Comparison of ENCODE assay signal across 22 mouse cellular contexts in genomic region chr2:107184864-107185263, GRCm38 (mm10).
DNase-seq lines count a peak whose midpoint lies in the region; ATAC-seq lines count a peak whose summit lies in the region.
"Had no signal": no experiment of that assay in that cellular context is flagged by ENCODE, and none has a peak within 500 bp of the region (broad histone marks: within the 10 kb centered on the region; RNA-seq: fewer than 3 reads in every experiment).

No protein-coding gene starts in this region.

- H3K36me3 ChIP-seq in midbrain, embryonic 14.5 days (ENCODE audit: control insufficient read depth, insufficient read depth, low read length): no peaks in the 10 kb centered on the region
- H3K36me3 ChIP-seq in midbrain, embryonic 10.5 days: no peaks in the 10 kb centered on the region
- H3K36me3 ChIP-seq in midbrain, embryonic 16.5 days (ENCODE audit: control insufficient read depth, insufficient read depth, low read length): no peaks in the 10 kb centered on the region
- no peaks in the 10 kb centered on the region for H3K36me3 ChIP-seq in midbrain, embryonic 13.5 days
- H3K36me3 ChIP-seq: embryonic facial prominence, embryonic 13.5 days; embryonic facial prominence, embryonic 15.5 days; forebrain, embryonic 10.5 days; forebrain, embryonic 12.5 days had no signal

- H3K4me3 ChIP-seq in midbrain, embryonic 14.5 days (replicated peaks; ENCODE audit: low read depth, low read length): no peak overlapping the region
- no peak overlapping the region for H3K4me3 ChIP-seq in midbrain, embryonic 10.5 days
- no peak overlapping the region for H3K4me3 ChIP-seq in midbrain, embryonic 16.5 days (ENCODE audit: low read depth, low read length)
- H3K4me3 ChIP-seq in midbrain, embryonic 13.5 days (replicated peaks): no peak overlapping the region
- H3K4me3 ChIP-seq: embryonic facial prominence, embryonic 13.5 days; embryonic facial prominence, embryonic 15.5 days; erythroblast, embryonic 14.5 days; forebrain, embryonic 10.5 days; forebrain, embryonic 12.5 days had no signal

- ATAC-seq in midbrain, embryonic 14.5 days (ENCODE audit: low FRiP score, low TSS enrichment): no peak
- ATAC-seq in midbrain, embryonic 16.5 days: peak; percentile 68
- no peak for ATAC-seq in midbrain, embryonic 13.5 days
- ATAC-seq in cerebellum, adult (ENCODE audit: insufficient number of reproducible peaks, low FRiP score, low TSS enrichment): no peak
- ATAC-seq: forebrain, embryonic 14.5 days; forebrain, embryonic 16.5 days had no signal

- peak; percentile 35 for DNase-seq in midbrain, embryonic 14.5 days
- DNase-seq in midbrain, embryonic 10.5 days (ENCODE audit: low spot score): no peak
- DNase-seq: adrenal gland, adult 2 months; adrenal gland, postnatal 10 days; adrenal gland, postnatal 25 days; cerebellum, adult 11 months; cerebellum, adult 18-20 months; cerebellum, adult 8-10 months; cerebellum, adult 9-11 months; cerebellum, postnatal 14 days; cerebellum, postnatal 36 days; embryo, embryonic 11 days had no signal

- no peaks in the 10 kb centered on the region for H3K27me3 ChIP-seq in midbrain, embryonic 14.5 days (ENCODE audit: control insufficient read depth, insufficient read depth, low read length)
- H3K27me3 ChIP-seq in midbrain, embryonic 10.5 days (ENCODE audit: low read depth, poor library complexity, severe bottlenecking): no peaks in the 10 kb centered on the region
- H3K27me3 ChIP-seq in midbrain, embryonic 16.5 days (ENCODE audit: control insufficient read depth, insufficient read depth, low read depth, low read length): no peaks in the 10 kb centered on the region
- H3K27me3 ChIP-seq in midbrain, embryonic 13.5 days: no peaks in the 10 kb centered on the region
- H3K27me3 ChIP-seq: embryonic facial prominence, embryonic 13.5 days; embryonic facial prominence, embryonic 15.5 days; forebrain, embryonic 12.5 days had no signal

- H3K4me2 ChIP-seq in midbrain, embryonic 14.5 days (ENCODE audit: low read length): no peak overlapping the region
- H3K4me2 ChIP-seq in midbrain, embryonic 16.5 days (ENCODE audit: low read length): no peak overlapping the region
- no peak overlapping the region for H3K4me2 ChIP-seq in midbrain, embryonic 13.5 days (replicated peaks)
- H3K4me2 ChIP-seq: embryonic facial prominence, embryonic 13.5 days; embryonic facial prominence, embryonic 15.5 days; forebrain, embryonic 12.5 days had no signal

- H3K9ac ChIP-seq in midbrain, embryonic 14.5 days (replicated peaks; ENCODE audit: low read length): no peak overlapping the region
- no peak overlapping the region for H3K9ac ChIP-seq in midbrain, embryonic 16.5 days (ENCODE audit: low read depth, low read length)
- H3K9ac ChIP-seq in midbrain, embryonic 13.5 days (replicated peaks): no peak overlapping the region
- H3K9ac ChIP-seq: embryonic facial prominence, embryonic 13.5 days; embryonic facial prominence, embryonic 15.5 days; forebrain, embryonic 12.5 days had no signal

- no peak overlapping the region for H3K27ac ChIP-seq in midbrain, embryonic 14.5 days (replicated peaks; ENCODE audit: low read depth, low read length)
- H3K27ac ChIP-seq in midbrain, embryonic 10.5 days (replicated peaks): no peak overlapping the region
- H3K27ac ChIP-seq in midbrain, embryonic 16.5 days (ENCODE audit: low read length): no peak overlapping the region
- no peak overlapping the region for H3K27ac ChIP-seq in midbrain, embryonic 13.5 days
- H3K27ac ChIP-seq: embryonic facial prominence, embryonic 13.5 days; embryonic facial prominence, embryonic 15.5 days; forebrain, embryonic 10.5 days; forebrain, embryonic 12.5 days had no signal

- H3K4me1 ChIP-seq in midbrain, embryonic 14.5 days (ENCODE audit: control insufficient read depth, insufficient read depth, low read length): no peaks in the 10 kb centered on the region
- H3K4me1 ChIP-seq in midbrain, embryonic 10.5 days: no peaks in the 10 kb centered on the region
- H3K4me1 ChIP-seq in midbrain, embryonic 16.5 days (ENCODE audit: control insufficient read depth, insufficient read depth, low read length): no peaks in the 10 kb centered on the region
- no peaks in the 10 kb centered on the region for H3K4me1 ChIP-seq in midbrain, embryonic 13.5 days (replicated peaks)
- H3K4me1 ChIP-seq: embryonic facial prominence, embryonic 13.5 days; embryonic facial prominence, embryonic 15.5 days; forebrain, embryonic 10.5 days; forebrain, embryonic 12.5 days had no signal

- H3K9me3 ChIP-seq in midbrain, embryonic 14.5 days (ENCODE audit: control insufficient read depth, low read length): no peaks in the 10 kb centered on the region
- H3K9me3 ChIP-seq in midbrain, embryonic 10.5 days (replicated peaks): no peaks in the 10 kb centered on the region
- no peaks in the 10 kb centered on the region for H3K9me3 ChIP-seq in midbrain, embryonic 16.5 days (replicated peaks; ENCODE audit: control insufficient read depth, low read length, poor library complexity, severe bottlenecking)
- no peaks in the 10 kb centered on the region for H3K9me3 ChIP-seq in midbrain, embryonic 13.5 days
- H3K9me3 ChIP-seq: embryonic facial prominence, embryonic 13.5 days; embryonic facial prominence, embryonic 15.5 days; forebrain, embryonic 10.5 days; forebrain, embryonic 12.5 days had no signal

- 25% methylated on average over 3 of the region's 3 CpGs for WGBS in midbrain, embryonic 14.5 days
- 38% methylated on average over 3 of the region's 3 CpGs for WGBS in midbrain, embryonic 10.5 days
- WGBS in midbrain, embryonic 16.5 days: 26% methylated on average over 3 of the region's 3 CpGs
- 31% methylated on average over 3 of the region's 3 CpGs for WGBS in midbrain, embryonic 13.5 days
